Mouse (Mus musculus) mature B cell (primary cell): ENCODE results near the gene Qpct.

ENCODE experiments used
- in situ Hi-C: fragments of 300-500 bp; cut with MboI; formaldehyde crosslinking; loops from 2 replicates; pipeline ENCODE4 v1.14.3; 2019

The Qpct gene

GRCm38 (mm10) chr17:79051606-79052005 is at the start of gene Qpct:
TSS of gene Qpct (plus strand) at chr17:79051906.
- in situ Hi-C loops, result no loop called here

DNA sequence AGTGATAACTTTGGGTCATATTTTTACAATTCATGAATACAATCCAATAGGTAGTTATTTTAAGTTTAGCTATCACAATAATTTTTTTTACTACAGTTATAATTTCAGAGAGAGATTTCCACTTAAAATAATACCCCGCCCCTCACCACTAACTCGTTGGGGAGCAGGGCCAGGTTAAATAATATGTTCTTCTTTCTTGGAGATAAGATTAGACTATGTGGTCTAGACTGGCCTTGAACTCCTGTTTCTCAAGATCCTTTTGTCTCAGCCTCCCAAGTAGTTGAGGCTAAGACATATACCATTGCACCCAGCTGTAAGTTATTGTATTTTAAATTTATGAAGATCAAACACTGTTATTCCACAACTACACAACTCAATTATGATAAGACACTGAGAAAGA is 38.1 kb upstream of the Qpct start:
- in situ Hi-C loops, result no loop called here

DNA sequence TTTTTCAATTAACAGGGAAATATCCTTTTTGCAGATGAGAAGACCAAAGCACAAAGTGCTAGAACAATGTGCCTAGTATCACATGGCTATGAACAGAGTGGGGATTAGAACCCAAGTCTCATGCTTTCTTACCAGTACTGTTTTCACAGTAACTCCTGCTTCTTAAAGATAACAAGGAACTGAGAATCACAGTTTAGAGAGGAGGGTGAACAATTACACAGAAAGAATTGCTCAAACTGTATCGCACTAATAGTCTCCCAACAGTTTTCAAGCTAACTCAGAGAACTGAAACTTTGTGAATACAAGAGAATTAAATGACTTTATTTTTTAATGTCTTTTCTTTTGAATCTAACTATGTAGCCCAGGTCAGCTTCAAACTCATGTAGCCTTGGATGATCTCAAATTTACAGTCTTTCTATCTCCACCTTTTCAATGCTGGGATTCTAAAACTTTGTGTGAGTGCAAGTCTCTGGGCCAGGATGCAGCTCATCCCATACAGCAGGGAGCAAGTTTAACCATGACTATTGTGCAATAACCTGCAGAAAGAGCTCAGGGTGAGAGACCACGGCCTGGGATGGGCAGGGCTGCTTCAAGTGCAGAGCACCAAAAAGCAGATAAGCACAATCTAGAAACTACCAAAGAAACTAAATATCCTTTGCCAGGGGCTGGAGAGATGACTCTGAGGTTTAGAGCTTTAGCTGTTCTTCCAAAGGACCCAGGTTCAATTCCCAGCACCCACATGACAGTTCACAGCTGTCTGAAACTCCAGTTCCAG is 36.6 kb upstream of the Qpct start:
- in situ Hi-C loops, result no loop called here

- in situ Hi-C loops, result no loop called here
These were observed 35.9 kb upstream of the Qpct start for GRCm38 (mm10) chr17:79015831-79016230.

DNA sequence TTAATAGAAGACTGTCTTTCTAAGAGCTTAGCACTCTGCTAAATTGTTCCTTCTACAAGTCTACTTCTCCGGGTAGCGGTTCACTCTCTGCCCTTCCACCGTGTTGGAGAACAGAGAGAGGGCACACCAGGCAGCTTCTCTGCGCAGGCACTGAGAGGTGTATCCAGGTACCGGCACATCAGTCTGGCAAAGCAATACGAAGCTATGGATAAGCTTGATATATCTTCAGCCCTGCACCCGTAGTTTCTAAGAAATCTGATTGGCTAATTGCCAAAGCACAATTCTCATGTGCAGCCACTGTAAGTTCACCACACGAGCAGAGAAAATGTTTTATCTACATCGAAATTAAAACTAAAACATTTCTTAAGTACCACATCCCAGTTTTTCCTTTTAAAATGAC is 33.3 kb upstream of the Qpct start:
- in situ Hi-C loops, result no loop called here

- in situ Hi-C loops, result no loop called here
These were observed 31.9 kb upstream of the Qpct start for GRCm38 (mm10) chr17:79019726-79020207.

DNA sequence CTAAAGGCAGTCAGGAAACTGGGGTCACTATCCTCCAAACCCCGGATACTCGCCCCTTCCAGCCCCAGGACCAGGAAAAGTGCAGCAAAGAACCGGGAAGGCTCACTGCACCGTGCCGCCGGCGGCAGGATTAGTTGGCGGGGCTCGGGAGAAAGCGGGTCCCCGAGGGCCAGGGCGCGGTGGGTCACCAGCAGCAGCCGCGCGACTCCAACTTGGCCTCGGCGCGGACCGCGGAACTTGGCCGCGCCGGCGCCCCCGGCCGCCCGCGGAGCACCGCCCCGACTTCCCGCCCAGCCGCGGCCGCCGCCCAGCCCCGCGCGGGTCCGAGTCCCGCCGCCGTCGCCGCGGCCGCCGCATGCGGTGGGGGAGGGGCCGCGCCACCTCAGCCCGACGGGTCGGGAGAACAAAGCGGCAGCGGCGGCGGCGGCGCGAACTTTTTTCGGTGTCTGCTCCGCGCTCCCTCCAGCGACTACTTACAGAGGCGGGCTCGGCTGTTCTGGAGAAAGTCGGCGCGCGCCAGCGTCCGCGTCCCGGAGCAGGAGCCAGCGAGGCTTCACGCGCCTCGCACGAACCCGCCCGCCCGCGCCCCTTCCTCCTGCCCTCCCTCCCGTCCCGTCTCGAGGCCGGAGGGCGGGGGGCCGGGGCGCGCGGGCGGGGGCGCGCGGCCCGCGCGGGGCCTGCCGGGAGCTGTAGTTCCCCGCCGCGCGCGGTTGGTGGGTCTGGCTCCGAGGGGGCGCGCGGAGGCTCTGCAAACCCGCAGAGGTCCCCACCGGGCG is 31.3 kb upstream of the Qpct start, which contains the start of gene Prkd3:
Prkd3 (minus strand) TSS at position 609 of the 776 bp plus-strand sequence.
- in situ Hi-C loops, result no loop called here

DNA sequence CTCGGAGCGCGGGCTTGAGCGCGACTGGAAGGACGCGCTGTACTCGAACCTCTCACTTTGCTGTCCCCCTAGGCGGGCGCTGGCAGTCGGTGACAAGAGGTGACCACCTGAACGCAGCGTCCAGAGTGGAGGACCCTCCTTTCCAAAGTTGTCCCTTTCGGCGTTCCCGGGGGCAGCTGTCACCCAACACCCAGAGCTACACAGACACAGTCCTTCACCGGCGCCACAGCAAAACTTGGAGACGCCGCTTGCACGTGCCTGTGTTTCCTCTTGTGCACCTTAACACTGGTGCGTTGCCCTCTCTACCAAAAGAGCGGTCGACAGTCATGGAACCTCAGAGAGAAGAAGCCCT is 30.7 kb upstream of the Qpct start:
- in situ Hi-C loops, result no loop called here

DNA sequence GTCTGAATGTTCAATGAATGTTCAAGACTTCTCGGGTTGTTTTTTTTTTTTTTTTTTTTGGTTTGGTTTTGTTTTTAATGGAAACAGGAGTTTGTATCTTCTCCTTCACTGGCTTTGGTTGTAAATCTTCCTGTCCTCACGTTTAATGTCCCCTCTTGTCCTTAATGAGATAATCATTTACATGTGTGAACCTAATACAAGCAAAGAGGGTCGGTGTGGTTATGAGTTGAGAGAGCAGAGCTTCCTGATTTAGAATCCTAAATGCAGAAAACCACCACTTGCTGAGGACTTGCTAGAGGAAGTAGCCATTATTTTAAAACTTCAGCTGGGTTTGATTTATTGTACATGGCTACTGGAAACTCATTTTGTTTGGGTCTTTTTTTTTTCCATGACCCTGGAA is 29.0 kb upstream of the Qpct start:
- in situ Hi-C loops, result no loop called here

DNA sequence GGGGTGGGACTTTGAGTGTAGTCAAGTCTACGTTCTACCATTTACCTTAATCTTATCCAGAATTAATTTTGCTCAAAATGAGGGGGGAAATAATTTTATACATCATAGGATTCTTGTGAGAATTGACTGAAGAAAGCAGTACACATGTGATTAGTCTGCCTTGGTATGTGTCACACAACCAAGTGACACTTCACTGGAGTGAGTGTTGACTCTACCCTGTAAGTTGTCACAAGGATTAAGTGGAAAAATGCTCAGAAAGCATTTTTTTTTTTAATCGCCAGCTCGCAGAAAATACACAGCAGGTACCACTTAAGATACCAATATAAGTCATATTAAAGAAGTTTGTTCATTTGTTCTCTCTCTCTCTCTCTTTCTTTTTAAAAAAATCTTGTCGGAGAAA is 27.2 kb upstream of the Qpct start:
- in situ Hi-C loops, result no loop called here

GRCm38 (mm10) chr17:79029226-79029625 is 22.5 kb upstream of the Qpct start:
- in situ Hi-C loops, result no loop called here

GRCm38 (mm10) chr17:79031569-79031968 is 20.1 kb upstream of the Qpct start:
- in situ Hi-C loops, result no loop called here

DNA sequence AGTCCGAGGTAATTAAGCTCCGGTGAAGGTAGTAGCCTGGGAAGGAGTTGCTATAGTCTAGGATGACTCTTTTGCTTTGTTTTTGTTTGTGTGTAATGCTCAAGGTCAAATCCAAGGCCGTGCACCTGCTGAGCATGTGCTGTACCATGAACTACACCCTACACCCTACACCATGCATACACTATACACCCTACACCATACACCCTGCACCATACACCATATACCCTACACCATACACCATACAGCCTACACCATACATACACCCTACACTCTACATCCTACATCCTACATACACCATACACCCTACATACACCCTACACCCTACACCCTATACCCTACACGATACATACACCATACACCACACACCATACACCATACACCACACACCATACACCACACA is 18.9 kb upstream of the Qpct start:
- in situ Hi-C loops, result no loop called here

- in situ Hi-C loops, result no loop called here
These were observed 12.0 kb upstream of the Qpct start for GRCm38 (mm10) chr17:79039660-79040059.

DNA sequence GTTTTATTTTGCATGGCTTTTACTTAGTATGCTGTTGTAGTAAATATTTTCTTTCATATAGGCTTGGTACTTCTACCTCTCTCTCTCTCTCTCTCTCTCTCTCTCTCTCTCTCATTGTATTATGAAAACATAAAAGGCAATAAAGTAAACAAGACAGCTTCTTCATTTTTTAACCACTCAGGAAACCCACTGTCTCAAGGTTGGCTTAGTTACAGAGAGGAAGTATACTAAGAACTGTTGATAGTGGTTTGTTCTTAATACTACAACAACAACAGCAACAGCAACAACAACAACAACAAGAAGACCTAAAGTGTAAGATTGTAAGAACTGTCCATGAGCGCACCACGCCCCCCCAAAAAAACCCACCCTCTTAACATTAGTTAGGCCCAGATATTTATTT is 8.0 kb upstream of the Qpct start:
- in situ Hi-C loops, result no loop called here

DNA sequence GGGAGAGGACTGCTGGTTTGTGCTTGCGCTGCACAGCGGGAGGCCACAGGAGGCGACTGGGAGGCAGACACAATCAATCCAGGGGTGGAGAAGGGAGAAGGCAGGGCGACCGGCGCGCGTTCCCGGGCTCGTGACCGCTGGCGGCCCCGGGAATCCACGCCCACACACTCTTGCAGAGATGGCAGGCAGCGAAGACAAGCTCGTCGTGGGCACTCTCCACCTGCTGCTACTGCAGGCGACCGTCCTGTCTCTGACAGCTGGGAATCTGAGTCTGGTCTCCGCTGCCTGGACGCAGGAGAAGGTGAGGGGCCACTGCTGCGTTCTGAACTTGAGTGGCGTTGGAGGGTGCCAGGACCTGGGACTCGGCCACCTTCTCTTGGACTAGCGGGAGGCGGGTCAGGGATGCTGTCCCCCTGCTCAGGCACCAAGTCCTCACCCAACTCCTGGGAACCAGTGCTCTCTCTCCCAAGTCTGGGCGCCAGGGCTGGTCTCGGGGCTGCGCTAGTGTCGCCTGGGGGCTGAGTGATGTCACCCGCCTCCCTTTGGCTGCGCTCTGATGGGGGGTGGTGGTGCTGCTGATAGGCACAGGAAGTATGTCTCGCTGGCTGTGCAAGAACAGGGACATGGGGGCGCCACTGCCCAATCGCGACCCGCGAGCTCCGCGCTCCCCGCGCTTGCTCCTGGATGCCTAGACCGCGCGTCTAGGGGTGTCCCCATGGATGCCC is 544 bp downstream of the Qpct start:
- in situ Hi-C loops, result no loop called here

DNA sequence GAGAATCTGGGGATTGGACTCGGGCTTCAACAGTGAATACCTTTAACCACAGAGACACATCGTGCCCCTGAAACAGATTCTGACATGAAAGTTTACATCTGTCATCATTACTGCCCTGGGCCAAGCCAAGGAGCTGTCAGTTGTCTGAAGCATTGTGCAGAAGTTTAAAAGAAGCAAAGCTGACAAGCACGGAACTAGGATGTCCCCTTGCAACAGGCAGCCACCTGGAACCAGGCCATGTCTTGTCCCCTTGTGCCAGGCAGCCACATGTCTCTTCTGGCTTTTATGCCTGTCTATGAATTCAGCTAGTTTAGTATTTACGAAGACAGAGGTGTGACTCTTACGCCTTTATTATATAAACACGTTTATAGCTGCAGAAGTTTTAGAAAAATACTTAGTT is 6.6 kb downstream of the Qpct start:
- in situ Hi-C loops, result no loop called here

DNA sequence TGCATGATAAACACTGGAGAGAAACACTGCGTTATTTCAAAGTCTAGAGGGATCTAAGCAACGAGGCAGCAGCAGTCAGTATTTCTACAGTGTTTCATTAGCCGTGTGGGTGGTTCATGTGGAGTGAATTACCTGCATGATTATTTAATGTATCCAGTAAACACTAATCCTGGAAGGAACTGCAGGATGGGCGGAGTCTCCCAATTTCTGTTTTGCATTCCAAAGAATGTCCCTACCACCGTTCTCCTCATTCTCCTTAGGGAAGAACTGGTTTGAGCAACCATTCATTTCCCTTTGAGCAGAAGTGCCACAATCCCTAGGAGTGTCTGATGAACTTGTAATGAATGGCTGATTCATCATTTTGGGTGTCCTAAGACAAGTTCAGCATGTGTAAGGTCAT is 8.5 kb downstream of the Qpct start:
- in situ Hi-C loops, result no loop called here

GRCm38 (mm10) chr17:79064250-79064649 is 12.5 kb downstream of the Qpct start:
- in situ Hi-C loops, result no loop called here

DNA sequence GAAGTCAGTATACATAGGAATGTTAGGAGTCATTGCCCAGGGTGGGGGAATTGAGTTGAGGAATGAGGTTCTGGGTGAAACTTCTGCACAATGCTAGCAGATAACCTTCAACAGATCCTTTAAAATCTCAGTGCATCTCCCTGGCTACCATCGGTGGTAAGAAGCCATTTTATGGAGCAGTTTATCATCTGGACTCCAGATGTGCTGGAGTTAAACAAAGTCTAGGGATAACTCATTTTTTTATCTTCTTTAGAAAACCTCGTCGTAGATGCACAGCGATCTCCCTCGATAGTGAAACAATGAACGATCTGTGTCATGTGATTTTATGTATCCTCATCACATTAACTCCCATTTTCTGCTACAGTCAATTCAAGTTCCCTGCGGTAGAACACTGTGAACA is 16.9 kb downstream of the Qpct start:
- in situ Hi-C loops, result no loop called here

GRCm38 (mm10) chr17:79069019-79069418 is 17.3 kb downstream of the Qpct start:
- in situ Hi-C loops, result no loop called here

GRCm38 (mm10) chr17:79069766-79070480 is 18.2 kb downstream of the Qpct start:
- in situ Hi-C loops, result no loop called here
